Mouse (Mus musculus): ENCODE data around the gene Pde1a.
"Not testable (repeated sequence)": the region's sequence is repeated elsewhere in the genome, so short reads cannot be mapped to it uniquely, and the experiment has no call there.

Gene Pde1a

DNA sequence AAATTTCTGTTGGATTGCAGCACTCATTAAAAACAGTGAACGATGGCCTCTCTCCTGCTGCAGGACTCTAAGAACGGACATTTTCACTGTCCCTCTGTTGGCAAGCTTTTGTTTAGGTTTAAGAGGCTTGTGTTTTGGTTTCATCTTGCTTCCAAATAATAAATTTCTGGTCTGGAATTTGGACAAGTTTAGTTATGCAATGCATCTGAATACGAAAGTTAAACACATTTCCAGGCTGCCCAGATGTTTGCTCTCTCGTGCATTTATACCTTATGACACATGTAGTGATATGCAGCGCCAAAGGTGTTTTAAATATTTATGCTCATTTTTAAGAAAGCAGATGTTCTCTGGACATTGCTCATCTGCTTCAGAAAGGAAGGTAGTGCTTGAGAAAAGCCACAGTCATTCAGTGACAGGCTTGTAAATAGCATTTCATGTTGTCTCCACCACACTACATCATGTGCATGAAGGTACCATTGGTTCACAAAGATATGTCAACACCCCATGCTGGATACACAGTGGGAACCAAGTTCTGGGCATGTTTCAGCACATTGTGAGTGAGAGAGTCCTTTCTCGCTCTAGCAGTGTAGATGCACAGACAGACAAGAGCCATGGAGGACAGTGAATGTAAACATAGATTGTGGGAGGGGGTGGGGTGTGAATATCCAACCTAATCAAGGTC, 171.5 kb downstream of the Pde1a start:
- no peak for DNase-seq

DNA sequence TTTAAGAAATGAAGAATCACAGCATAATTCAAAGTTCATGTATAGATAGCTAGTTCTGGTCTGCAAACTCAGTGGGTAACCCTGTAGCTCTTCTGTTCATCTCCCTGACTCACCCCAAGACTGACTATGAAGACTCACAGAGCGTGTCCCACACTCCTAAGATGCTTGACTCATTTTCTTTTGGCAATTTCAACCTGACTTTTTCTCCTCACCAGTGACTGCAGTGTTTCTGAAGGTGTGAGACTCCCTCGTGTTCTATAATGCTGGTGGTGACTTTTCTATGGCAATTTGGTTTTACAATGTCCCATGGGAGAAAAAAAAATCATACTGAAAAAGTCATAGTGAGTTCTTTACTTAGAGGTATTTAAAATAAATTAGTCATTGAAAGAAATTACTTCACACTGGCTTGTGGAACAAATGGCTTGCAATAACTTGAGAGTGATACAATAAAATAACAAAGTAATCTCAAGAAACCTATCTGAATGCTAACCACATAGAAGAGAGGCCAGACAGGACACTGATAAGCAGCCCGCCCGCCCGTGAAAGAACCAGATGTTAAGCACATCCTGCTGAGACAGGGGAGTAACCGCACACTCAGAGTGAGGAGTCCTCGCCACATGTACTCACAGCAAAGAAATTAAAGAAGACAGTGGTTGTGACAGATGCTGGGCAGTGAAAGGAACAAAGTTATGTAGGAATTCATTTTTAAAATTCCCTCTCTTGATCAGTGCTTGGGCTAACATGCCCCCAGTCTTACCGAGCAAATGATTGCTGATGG, 183.2 kb downstream of the Pde1a start:
- DNase-seq, result no peak

DNA sequence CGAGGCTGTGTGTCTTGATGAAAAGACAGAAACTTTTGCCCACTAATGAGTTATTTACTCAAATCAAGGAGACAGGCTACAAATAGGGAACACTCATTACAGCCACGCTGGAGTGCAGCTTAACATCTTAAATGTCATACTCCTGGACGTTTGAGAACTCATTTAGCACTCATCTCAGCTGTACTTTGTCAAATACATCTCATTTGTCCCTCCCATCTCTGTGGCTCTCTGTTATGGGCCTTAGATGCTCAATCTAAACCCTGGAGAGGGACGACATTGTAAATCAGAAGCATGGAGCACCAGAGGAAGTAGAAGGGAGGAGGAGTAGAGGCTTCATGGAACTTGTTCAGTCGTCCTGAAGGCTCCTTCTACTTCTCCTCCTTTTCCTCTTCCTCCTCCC, 194.6 kb downstream of the Pde1a start:
- no peak for DNase-seq

DNA sequence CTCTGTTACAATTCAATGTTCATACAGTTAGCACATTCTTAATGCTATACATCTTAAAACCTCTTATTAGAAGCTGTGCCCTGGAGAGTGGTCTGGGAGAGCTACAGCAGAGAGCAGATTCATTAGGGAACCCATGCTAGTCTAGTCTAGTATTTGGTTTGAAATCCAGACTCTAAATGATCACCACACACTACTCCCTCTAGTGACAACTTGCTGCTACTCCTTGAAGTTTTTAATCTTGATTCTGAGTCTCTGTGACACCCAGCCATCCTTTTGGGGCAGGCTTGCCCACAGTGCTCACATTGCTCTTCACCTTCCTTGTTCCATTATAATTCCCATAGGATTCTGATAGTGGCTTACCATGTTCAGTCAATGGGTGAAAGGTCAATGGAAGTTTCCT, 206.9 kb downstream of the Pde1a start:
- no peak for DNase-seq

DNA sequence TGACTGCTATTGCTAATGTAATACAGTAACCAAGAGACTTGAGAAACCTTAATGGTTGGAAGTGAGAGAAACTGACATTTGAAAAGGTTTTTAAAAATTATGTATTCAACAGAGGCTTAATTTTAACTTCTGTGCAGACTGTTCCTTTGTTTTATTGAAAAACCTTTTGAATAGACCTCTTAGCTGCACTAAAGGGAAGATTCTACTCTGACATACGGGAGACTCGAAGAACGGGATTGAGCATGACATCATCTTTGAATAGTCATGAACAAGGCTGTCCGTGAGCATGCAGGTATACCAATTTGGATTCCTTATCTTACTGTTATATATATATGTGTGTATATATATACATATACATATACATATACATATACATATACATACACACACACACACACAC, 207.9 kb downstream of the Pde1a start:
- DNase-seq, result no peak

DNA sequence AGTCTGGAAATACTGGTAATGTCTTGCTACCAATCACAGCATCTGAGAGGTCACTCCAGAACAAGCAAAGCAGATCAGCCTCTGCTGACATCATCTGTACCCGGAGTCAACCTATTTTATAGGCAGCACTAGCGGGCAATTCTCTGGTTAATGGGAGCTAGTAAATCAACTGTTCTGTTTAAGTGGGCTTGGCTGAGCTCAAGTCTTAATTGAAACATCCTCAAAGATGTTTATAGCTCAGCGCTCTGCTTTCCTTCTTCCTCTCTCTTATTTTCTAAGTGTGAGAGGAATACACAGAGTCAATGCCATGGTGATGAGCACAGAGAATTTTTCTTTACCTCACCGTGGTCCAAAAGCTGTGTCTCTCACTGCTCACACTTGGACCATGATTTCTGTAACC, 208.8 kb downstream of the Pde1a start:
- no peak for DNase-seq

DNA sequence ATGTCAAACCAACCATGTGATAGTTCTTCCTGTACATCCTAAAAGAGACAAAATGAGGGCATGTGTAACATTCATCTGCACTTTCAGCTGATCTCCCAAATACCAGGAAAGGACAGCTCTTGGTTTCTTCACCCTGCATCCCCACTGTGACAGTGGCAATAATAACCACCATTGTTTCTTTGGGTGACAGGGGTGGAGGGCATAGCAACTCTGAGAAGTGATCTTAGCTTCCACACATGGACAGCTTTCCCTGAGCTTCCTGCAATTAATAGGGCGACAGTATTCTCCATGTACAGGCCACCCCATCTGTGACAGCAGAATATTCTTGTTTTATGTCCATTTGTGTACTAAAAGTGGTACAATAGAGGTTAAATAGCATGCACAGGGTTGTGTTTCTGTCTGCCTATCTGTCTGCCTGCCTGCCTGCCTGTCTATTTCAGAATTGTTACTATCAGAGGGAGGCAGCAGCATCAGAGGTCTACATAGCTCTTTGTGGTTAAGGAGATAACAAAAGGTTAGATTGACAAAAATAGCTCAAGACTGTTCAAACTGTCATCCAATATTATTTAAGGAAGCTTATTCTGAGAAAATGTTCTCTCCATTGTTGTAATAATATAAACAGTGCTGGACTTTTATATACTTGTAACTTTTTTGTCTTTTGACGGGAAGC, 227.3 kb downstream of the Pde1a start:
- DNase-seq, result no peak

DNA sequence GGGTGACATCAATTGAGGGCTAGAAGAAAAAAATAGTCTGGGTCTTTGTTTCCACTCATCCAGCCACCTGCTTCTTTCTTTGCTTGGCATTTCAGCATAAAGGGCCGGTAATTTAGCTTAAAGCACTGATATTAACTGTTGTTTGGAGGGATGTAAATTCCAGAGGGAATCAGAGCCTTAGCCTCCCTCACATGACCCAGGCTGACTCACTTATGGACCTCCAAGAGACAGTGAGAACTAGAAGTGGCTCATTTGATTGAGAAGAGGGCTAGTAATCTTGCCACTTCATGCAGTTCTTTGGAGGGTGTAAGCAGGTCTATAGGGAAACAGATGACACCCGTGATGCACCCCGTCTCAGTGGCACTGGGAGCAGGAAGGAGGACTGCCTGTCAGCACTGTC, 230.7 kb downstream of the Pde1a start:
- no peak for DNase-seq

DNA sequence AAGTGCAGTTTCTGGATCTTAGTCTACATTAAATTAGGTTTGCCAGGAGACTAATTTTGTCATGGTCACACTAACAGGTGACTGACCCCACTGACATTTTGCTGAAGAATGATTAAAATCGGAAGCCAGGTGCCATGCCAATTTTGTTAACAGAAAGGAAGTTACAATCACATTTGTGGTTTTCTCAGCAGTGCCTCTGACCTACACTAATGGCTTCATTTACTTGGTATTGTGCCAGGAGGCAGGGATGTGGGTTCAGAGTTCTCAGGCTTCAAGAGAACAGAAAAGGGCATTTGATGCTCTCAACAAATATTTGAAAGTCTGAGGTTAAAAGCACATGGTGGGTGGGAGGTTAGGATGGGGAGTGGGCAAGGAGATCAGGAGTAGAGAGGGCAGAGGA, 236.4 kb downstream of the Pde1a start:
- DNase-seq, result no peak

DNA sequence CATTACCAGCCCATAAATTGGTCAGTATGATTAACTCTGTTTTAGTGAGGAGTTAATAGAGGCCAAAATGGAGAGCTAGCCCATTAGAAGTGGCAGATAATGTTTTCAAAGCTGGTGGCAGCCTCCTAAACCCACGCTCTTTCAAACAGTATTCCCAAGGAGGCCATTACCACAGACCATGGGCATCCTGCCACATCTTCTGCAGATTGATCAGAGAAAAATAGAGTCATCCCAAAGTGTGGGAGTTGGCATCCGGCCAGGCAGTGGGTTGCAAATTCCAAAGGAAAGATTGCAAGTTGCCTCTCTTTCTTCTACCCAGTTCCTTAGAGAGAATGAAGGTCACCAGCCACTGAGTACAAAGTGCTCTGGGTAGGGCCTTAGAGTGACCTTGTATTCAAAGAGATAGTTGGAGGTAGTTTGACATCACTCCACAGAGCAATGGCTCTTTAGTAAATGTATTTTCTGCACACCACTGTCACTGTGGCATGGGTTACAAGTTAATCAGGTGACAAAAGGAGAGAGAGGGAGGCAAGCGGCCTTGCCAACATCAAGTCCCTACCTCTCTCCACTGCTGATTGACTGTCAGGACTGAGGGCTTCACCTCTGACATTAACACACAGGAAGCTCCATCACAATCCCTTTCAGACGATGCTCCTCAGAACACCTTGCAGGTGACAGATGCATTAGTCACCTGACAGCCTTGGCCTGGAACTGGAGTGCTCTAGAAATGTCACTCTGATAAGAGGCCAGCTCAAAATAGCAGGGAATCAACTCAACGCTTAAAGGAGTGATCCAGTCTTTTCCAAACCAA, 237.3 kb downstream of the Pde1a start:
- DNase-seq, result peak; percentile 22

DNA sequence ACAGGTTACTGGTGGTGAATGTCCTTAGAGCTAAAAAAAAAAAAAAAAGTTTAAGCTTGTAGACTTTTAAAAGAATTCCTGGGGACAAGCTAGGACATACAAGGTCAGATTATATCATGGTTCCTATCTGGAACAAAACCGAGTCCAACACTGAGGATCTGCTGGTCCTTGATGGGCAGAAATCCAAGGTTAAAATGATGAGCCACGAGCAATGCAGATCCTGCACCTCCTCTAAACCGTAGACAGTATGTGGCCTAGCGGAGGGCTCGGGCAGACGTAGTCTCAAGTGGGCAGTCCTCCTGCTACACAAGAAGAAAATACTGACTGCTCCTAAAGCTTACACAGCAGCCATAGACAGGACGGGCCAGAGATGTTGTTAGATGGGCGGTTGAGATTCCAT, 238.5 kb downstream of the Pde1a start:
- no peak for DNase-seq

DNA sequence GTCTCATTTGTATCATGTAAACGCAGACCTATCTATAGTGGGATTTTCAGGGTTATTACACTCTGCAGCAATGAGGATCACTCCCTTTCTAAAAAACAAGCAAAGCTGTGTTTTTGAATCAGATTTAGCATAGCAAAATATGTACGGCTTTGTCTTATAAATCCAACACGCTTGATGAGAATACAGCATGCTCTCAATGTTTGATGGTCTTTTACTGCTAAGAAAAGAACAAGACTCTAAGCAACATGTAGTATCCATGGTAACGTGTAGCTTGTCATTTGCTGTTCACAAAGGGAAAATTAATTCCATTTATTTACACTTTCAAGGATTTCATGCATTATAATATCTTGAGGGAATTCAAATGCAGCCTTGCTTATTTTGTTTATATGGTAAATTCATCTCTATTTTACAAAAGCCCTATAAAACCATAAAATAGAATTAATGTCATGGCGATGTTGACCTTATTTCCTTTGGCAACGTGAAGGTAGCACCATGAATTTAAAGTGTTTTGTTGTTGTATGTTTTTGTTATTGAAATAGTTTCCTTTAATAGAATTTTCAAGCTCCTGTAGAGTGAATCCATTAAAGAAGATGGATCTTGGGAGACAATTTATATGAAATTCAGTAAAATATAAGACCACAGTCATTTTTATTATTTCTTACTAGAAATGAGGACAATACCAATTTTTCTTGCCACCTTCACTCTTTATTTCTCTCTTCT, 245.5 kb downstream of the Pde1a start:
- no peak for DNase-seq

DNA sequence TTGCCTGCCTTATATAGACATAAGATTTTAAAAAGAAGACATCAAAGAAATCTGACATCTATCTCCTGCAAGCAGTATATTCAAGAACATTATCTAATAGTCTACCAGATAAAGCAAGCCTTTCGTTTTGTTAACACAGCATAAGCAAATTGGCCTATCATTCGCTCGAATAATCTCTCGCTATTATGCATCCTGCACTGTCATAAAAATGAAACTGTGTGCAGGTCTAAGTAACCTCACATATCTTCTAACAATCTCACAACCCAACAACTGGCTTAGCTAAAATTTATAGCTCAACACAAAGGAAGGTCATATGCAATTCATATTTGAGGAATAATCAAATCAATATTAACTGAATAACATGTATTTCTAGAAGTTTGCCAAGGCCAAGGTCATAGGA, 246.0 kb downstream of the Pde1a start:
- DNase-seq, result no peak

DNA sequence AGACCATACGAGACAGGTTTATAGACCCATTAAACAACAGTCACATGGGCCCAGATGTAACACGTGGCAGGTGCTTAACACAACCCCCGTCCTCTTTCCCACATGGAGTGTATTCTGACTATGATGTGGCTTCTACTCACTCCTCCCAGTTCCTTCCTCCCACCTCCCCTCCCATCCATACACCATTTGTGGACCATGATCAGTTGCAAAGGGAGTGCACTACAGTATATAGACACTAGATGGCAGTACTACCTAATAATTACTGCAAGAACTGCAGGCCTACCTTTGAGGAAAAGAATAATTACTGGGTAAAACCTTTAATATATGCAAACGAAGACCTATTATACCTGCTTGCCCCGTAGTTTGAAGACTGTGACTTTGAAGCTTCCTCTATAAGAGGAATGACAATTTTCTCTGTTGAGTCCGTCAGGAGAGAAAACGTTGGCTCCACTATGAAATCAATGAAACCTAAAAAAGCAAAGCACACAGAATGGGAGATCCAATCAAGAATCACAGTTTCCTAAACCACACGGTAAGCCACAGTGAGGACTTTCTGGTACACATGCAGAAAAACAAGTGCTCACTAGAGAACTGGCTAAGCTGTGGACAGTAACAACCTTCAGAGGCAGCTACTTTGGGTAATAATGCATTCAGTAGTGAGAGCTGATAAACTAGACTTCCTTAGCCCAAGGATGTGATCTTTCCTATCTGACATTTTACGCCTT, 263.8 kb downstream of the Pde1a start:
- DNase-seq, result peak; percentile 13

DNA sequence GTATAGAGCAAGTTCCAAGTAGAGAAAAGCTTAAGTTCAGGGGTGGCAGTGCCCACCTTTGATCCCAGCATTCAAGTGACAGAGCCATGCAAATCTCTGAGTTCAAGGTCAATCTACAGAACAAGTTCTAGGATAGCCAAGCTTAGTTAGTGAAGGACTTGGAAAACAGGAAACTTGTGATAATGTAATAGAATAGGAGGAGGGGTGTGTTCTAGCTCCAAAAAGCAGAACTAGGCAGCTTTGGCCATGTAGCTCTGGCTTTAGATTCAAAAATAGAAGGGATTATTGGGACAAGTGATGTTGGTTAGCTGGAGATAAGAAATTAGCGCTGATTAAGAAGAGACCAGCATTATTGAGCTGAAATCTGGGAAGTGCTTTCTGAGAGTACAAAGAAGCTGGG, 272.4 kb downstream of the Pde1a start:
- DNase-seq, result no peak

DNA sequence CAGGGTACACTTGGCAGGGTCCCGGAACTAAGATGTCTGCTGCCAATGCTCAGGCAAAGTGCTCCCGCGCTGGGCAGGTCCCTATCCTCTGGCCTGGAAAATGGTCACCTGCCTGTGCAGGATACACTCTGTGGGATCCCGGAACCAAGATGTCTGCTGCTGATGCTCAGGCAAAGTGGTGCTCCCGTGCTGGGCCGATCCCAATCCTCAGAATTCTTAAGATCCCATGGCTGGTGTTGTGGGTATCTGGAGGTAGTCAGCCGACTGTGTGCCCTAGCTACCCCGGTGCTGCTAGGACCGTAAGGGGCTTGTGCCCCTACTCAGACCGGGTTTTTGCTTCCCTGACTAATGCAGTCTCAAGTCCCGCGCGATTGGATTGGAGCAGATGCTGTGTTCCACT, 281.9 kb downstream of the Pde1a start:
- not testable (repeated sequence) for DNase-seq

DNA sequence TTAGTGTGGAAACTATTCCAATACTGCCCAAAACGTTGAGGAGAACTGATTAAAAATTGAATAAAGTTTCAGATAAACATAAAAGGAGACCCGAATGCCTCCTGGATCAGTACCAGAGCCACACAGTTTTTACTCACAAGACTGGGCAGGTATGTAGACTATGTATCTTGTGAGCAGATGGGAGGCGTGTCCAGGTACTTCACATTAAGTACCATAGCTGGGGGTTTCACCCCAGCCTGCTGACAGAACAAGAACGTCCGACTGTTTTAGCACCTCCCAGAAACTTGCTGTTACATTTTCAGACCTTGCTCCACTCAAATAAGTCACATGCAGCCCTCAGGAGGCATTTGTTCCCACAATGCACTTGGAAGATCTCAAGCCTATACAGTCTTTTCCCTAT, 289.7 kb downstream of the Pde1a start:
- no peak for DNase-seq

DNA sequence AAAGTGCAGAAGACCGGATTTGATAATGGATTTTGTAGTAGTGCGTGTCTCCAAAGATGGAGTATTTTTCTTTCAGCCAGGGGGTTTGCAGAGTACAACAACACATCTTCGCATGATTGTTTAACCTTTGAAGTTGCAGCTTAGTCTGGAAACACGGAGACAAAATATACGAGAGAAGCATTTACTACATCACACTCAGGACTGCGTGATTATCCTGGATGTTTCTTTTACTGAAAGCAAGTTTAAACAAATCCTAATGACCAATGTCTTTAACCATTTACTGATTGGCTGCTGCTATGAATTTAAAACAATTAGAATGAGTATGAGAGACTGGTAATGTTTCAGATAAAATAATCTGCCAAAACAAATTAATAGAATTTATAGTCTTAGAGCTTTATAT, 290.2 kb downstream of the Pde1a start:
- no peak for DNase-seq

DNA sequence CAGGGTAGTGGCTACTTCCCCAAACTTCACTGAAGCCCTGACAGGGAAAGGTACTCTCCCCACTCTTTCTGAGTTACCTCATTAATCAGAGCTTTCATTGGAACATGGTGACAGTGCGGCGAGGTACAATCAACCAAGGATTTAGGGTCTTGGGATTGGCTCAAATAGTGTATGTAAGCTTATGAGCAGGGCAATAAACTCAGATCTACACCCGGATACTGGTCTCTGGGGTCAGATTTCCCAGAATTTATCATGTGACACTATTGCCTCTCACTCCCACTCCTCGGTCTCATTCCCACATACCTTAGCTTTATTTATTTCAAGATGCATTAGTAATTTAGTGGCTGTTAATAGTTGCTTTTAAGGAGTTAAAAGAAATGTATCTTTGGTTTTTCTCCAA, 303.4 kb downstream of the Pde1a start:
- DNase-seq, result no peak

DNA sequence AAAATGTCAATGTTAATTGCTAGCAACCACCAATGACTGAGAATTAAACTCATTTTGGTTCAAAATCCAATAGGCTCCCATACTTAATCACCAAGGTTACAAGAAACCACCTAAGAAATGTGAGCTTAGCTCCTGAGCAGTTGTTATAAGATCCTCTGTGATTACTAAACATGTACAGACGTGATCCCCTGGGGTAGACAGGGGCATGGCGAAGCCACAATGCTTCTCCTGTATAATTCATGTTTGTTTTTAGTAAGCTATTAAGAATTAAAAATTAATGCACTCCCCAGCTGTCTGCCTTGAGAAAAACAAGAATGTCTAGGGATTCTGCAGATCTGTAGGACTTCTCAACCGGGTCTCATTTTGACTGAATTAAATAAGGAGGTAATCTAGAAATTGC, 309.7 kb downstream of the Pde1a start:
- DNase-seq, result no peak

DNA sequence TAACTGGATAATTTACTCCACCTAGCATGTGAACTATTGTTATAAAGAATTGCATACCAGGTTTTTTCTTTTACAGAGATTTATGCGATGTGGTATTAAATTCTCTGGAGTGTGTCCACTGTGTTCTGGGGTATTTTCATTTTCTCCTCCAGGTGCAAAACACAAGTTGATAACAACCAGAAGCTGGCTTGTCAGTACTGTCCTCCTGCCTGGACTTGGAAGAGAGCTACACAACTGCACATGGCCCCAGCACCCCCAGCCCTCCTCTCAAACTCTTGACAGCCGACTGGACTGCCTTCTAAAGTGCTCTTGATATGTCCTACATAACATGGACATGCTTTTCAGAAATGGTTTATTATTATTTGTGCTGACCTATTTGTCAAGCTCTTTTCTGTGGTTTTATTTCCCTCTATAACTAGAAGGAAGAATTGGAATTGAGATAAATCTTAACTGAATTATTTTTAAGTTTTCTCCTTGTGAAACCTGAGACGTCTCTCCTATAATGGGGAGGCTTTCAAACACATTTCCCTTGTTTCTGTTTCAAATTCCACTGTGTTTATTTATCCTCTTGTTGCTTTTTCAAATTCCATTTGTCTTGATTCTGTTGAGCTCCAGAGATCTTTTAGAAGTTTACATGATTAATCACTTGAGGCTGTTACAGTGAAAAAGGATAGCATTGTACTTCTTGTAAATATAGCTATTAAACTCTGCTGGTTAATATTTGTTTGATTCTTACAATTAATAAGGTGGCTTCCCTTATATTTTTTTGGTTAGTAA, 313.4 kb downstream of the Pde1a start:
- no peak for DNase-seq

Data from kidney, postnatal 10 days (tissue).